Mouse (Mus musculus) myocyte (in vitro differentiated cells): ENCODE measurements at regions not wholly inside any gene's neighbourhood (a gene's known extent, or its start where the extent isn't known, plus 50 kb on each side); places are given as distances from the start of the nearest gene placed in this dataset.

Source experiments
- POLR2A ChIP-seq: IDR thresholded peaks from one replicate; pipeline ENCODE4 v1.6.1; 2011; ENCODE audit warnings: low read depth, mild to moderate bottlenecking, control low read depth, moderate library complexity; ENCODE audit not compliant: insufficient read length
- TCF12 ChIP-seq: IDR thresholded peaks from one replicate; pipeline ENCODE4 v1.6.1; 2011; ENCODE audit warnings: mild to moderate bottlenecking, control low read depth; ENCODE audit not compliant: poor library complexity, insufficient read depth, severe bottlenecking
- TCF3 ChIP-seq: IDR thresholded peaks from one replicate; pipeline ENCODE4 v1.6.1; 2011; ENCODE audit warnings: low read depth, control low read depth; ENCODE audit not compliant: insufficient read length

DNA sequence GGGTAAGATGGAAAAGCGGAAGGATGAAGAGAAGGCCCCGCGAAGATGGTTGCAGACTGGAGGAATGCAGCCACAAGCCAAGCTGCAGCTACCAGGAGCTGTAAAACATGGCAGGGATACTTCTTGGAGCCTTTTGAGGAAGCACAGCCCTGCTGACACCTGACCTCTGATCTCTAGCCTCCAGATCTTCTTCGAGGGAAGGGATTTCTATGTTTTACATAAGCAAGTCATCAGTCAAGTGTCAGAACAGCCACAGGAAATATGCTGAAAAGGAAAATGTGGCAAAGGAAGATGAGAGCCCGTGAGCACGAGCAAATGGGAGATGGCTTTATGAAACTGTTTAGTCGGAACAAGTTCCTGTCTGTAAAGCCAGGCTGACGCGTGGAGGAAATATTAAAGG lies 219.1 kb downstream of the Tshz3 start:
- TF ChIP-seq TCF12 (no peak), POLR2A (no peak), TCF3 (no peak)
